ENCODE assay signal across 22 mouse cellular contexts in the genomic region with DNA sequence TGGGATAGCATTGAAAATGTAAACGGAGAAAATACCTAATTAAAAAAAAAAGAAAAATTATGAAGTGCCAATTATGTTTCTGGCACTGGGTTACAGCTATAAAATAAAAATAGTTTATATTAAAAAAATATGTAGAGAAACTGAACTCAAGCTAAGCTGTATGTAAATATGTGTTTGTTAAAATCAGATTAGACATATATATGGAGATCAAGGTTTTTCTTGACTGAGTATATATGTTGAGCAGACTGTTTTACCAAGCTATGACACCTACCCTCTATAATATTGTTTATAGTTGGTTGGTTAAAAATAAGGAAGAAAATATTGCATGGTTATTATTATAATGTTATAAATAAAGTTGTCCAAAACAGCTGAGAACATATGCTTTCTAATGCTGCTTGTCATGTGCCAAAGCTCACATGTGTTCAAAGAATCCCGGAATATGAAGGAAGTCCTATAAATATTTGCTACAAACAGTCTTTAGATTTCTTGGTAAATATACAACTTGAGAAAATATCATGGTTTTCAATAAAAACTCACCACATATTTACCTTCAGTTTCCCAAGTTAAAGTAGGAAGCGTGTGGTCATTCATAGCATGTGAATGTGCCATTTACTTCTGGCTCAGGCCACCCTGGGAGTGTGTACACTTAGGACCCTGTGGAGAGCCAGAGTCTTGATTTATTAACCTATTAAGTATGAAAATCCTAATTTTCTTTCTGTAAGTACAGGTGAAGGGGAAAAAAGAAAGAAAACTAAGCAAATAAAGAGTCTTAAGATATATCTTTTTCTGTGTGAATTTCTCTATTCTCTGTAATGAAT.
A peak's percentile ranks its signal among the peaks of the same experiment; 100 is the strongest.
DNase-seq lines count a peak whose midpoint lies in the region; ATAC-seq and TF ChIP-seq lines count a peak whose summit lies in the region.
"Had no signal": no experiment of that assay in that cellular context is flagged by ENCODE, and none has a peak within 500 bp of the region (broad histone marks: within the 10 kb centered on the region; RNA-seq: fewer than 3 reads in every experiment).

No protein-coding gene starts in this region.

- peak; percentile 75; the same call in 1 of the 2 replicates for ATAC-seq in limb, embryonic 13.5 days (ENCODE audit: low FRiP score, low read depth)
- peak; percentile 73; the same call in 1 of the 2 replicates for ATAC-seq in limb, embryonic 14.5 days (ENCODE audit: low FRiP score, low read depth)
- ATAC-seq in limb, embryonic 15.5 days (ENCODE audit: insufficient number of reproducible peaks, low FRiP score, low TSS enrichment, low read depth): peak; percentile 65
- ATAC-seq: activated CD4-positive, CD25-positive, alpha-beta regulatory T cell, adult 4 months; CD4-positive, CD25-positive, alpha-beta regulatory T cell, adult 4 months; Patski had no signal

- WGBS in limb, embryonic 13.5 days: 54% methylated on average over 3 of the region's 3 CpGs
- 94% methylated on average over 3 of the region's 3 CpGs for WGBS in limb, embryonic 10.5 days
- WGBS in limb, embryonic 14.5 days: 54% methylated on average over 3 of the region's 3 CpGs
- WGBS in limb, embryonic 15.5 days: 48% methylated on average over 3 of the region's 3 CpGs

- H3K4me2 ChIP-seq in limb, embryonic 13.5 days (replicated peaks): no peak overlapping the region
- no peak overlapping the region for H3K4me2 ChIP-seq in limb, embryonic 14.5 days (replicated peaks; ENCODE audit: low read depth, low read length, severe bottlenecking)
- H3K4me2 ChIP-seq in limb, embryonic 15.5 days: no peak overlapping the region

- no peak overlapping the region for H3K4me3 ChIP-seq in limb, embryonic 13.5 days
- H3K4me3 ChIP-seq in limb, embryonic 10.5 days: no peak overlapping the region
- no peak overlapping the region for H3K4me3 ChIP-seq in limb, embryonic 14.5 days (replicated peaks; ENCODE audit: low read length)
- no peak overlapping the region for H3K4me3 ChIP-seq in limb, embryonic 15.5 days

- peak; percentile 40 for DNase-seq in heart, adult 11 months
- DNase-seq in heart, postnatal 14 days: no peak
- no peak for DNase-seq in limb, embryonic 10.5 days (ENCODE audit: low spot score)
- DNase-seq in limb, embryonic 14.5 days (ENCODE audit: low spot score): no peak
- no peak for DNase-seq in adrenal gland, postnatal 10 days
- no peak for DNase-seq in urinary bladder, postnatal 14 days (ENCODE audit: low spot score)
- DNase-seq: adrenal gland, adult 2 months; adrenal gland, adult 8-10 months; adrenal gland, postnatal 14 days; adrenal gland, postnatal 25 days; adrenal gland, postnatal 36 days; B cell, adult 2 months; cerebellum, adult 11 months; cerebellum, adult 11-12 months; cerebellum, adult 18-20 months had no signal

- no peaks in the 10 kb centered on the region for H3K36me3 ChIP-seq in limb, embryonic 13.5 days
- H3K36me3 ChIP-seq in limb, embryonic 10.5 days: no peaks in the 10 kb centered on the region
- H3K36me3 ChIP-seq in limb, embryonic 14.5 days (ENCODE audit: control insufficient read depth, insufficient read depth, low read length): no peaks in the 10 kb centered on the region
- H3K36me3 ChIP-seq in limb, embryonic 15.5 days: no peaks in the 10 kb centered on the region
- H3K36me3 ChIP-seq: G1E had no signal

- no peak overlapping the region for H3K9ac ChIP-seq in limb, embryonic 13.5 days
- no peak overlapping the region for H3K9ac ChIP-seq in limb, embryonic 14.5 days (ENCODE audit: low read depth, low read length, severe bottlenecking)
- H3K9ac ChIP-seq in limb, embryonic 15.5 days: no peak overlapping the region

- no peaks in the 10 kb centered on the region for H3K27me3 ChIP-seq in limb, embryonic 13.5 days
- no peaks in the 10 kb centered on the region for H3K27me3 ChIP-seq in limb, embryonic 10.5 days (ENCODE audit: low read depth, poor library complexity, severe bottlenecking)
- no peaks in the 10 kb centered on the region for H3K27me3 ChIP-seq in limb, embryonic 14.5 days (ENCODE audit: control insufficient read depth, insufficient read depth, low read length)
- H3K27me3 ChIP-seq in limb, embryonic 15.5 days: no peaks in the 10 kb centered on the region
- H3K27me3 ChIP-seq: CH12.LX, Patski had no signal

- TF ChIP-seq POLR2A in limb, embryonic 14.5 days (IDR thresholded peaks at IDR 0.05; ENCODE audit: borderline replicate concordance, extremely low read depth, insufficient read depth, insufficient read length): no peak

- no peaks in the 10 kb centered on the region for H3K9me3 ChIP-seq in limb, embryonic 13.5 days
- H3K9me3 ChIP-seq in limb, embryonic 10.5 days (replicated peaks): no peaks in the 10 kb centered on the region
- no peaks in the 10 kb centered on the region for H3K9me3 ChIP-seq in limb, embryonic 14.5 days (ENCODE audit: control insufficient read depth, low read length)
- H3K9me3 ChIP-seq in limb, embryonic 15.5 days: no peaks in the 10 kb centered on the region
- H3K9me3 ChIP-seq: G1E had no signal

- H3K27ac ChIP-seq in limb, embryonic 13.5 days: no peak overlapping the region
- H3K27ac ChIP-seq in limb, embryonic 10.5 days: no peak overlapping the region
- H3K27ac ChIP-seq in limb, embryonic 14.5 days (replicated peaks; ENCODE audit: low read depth, low read length): no peak overlapping the region
- H3K27ac ChIP-seq in limb, embryonic 15.5 days: no peak overlapping the region

- no peaks in the 10 kb centered on the region for H3K4me1 ChIP-seq in limb, embryonic 13.5 days
- no peaks in the 10 kb centered on the region for H3K4me1 ChIP-seq in limb, embryonic 10.5 days
- no peaks in the 10 kb centered on the region for H3K4me1 ChIP-seq in limb, embryonic 14.5 days (ENCODE audit: control insufficient read depth, insufficient read depth, low read length)
- no peaks in the 10 kb centered on the region for H3K4me1 ChIP-seq in limb, embryonic 15.5 days

- intact Hi-C loops in heart, postnatal 14 days (cut with DNase I): no loop called here
